Mouse (Mus musculus): ENCODE measurements at regions not wholly inside any gene's neighbourhood (a gene's known extent, or its start where the extent isn't known, plus 50 kb on each side); places are given as distances from the start of the nearest gene placed in this dataset.

DNA sequence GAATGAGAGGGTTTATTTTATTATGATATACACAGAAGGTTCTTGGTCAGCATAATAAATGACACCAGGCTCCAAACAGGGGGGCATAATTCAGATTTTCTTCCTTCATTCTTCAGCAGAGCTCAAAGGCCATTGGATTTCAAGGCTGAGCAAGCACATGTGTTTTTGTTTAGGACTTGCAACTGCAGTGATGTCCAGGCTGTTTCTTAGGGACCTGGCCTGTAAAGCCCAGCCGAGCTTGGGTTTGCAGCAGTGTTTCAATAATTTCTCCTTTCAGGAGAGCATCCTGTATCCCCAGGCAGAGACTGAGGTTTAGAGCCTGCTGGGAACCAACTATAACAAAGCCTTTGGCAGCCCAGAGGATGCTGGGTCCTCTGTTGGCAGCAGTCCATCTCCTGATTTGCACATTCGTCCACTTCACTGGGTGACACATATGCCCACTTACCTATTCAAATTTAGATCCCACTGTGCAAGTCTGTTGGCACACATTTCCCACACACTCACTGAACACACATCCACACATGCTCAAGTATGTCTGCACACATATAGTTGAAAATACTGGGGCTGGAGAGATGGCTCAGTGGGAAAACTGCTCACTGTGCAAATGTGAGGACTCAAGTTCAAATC is 247.2 kb downstream of the Insig2 start:
- no peak for TF ChIP-seq POLR2A (IDR thresholded peaks at IDR 0.05; ENCODE audit: borderline replicate concordance, low read depth, low read length)
- no peak for TF ChIP-seq CTCF (IDR thresholded peaks at IDR 0.05; ENCODE audit: low read depth, low read length)

Measured in bone marrow macrophage, adult 2 months (primary cell).